Mouse (Mus musculus) embryonic fibroblast, embryonic 13.5 days (primary cell): ENCODE measurements around the gene Osbpl6. TPM values are rescaled to one million over a fixed set of nuclear protein-coding genes. Genes with fewer than 3 reads are reported as not detected.

Experiments
- H3K27ac ChIP-seq: 2 replicates; pipeline ENCODE4 v1.5.1; 2012; ENCODE audit warnings: low read length, control low read depth, inconsistent platforms; ENCODE audit not compliant: insufficient read depth
- H3K4me1 ChIP-seq: 2 replicates; pipeline ENCODE4 v1.6.1; 2011; ENCODE audit warnings: low read length; ENCODE audit not compliant: control insufficient read depth, insufficient read depth
- H3K4me3 ChIP-seq: 2 replicates; pipeline ENCODE4 v1.5.1; 2011; ENCODE audit warnings: mild to moderate bottlenecking, control low read depth, low read length; ENCODE audit not compliant: insufficient read depth
- CTCF ChIP-seq: IDR thresholded peaks from 2 replicates; pipeline ENCODE4 v1.5.1; 2011; ENCODE audit warnings: mild to moderate bottlenecking, control low read depth, low read length, moderate library complexity, borderline replicate concordance; ENCODE audit not compliant: insufficient read depth
- POLR2A ChIP-seq: IDR thresholded peaks from 2 replicates; pipeline ENCODE4 v1.6.1; 2011; ENCODE audit warnings: low read depth, mild to moderate bottlenecking, control low read depth, low read length, moderate library complexity
- polyA plus RNA-seq: library from polyadenylated mRNA; stranded (reverse); fragments of >200 nt; gene quantifications from 2 replicates; pipeline ENCODE4 v1.2.4, GENCODE M21; 2011; ENCODE audit warnings: low read depth; ENCODE audit not compliant: missing spikeins, insufficient read length

Gene Osbpl6
- polyA plus RNA-seq, 1 experiment = 6.1 TPM

DNA sequence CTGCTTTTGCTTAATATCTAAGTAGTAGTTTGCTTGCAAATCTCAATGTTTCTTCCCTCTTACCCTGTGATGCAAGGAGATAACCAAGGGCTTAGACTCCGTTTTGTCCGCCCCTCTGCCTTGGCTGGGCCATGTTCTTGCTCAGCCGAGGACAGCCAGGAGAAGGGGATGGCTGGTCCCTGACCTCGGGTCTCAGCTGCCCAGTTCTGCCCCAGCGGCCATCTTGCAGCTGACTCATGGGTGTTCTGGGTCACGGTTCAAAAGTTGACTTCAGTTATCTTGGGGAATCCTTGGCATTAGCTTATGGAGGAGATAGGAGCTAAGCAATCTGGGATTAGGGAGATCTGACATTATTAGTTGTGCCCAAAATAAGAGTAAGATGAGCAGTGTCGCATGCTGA, 142.5 kb downstream of the Osbpl6 start:
- Histone ChIP-seq H3K4me1 (no peaks in the 10 kb centered on the region), H3K4me3 (no peak overlapping the region), H3K27ac (no peak overlapping the region)
- TF ChIP-seq CTCF (no peak), POLR2A (no peak)

DNA sequence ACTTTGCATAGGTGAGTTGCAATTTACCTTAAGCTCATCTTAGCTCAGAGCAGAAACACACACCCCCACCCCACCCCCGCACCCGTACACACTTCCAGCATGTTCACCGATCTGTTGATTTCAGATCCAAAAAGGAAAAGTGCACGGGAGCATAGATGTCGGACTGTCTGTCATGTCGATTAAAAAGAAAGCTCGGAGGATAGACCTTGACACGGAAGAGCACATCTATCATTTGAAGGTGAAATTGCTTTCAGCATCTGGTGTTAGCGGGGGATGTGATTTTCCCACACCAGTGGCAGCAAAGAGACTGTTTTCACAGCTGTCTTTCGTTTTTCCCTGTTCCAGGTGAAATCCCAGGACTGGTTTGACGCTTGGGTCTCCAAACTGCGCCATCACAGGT, 143.0 kb downstream of the Osbpl6 start:
- H3K27ac ChIP-seq = no peak overlapping the region
- no peaks in the 10 kb centered on the region for H3K4me1 ChIP-seq
- no peak for TF ChIP-seq CTCF
- H3K4me3 ChIP-seq = no peak overlapping the region

DNA sequence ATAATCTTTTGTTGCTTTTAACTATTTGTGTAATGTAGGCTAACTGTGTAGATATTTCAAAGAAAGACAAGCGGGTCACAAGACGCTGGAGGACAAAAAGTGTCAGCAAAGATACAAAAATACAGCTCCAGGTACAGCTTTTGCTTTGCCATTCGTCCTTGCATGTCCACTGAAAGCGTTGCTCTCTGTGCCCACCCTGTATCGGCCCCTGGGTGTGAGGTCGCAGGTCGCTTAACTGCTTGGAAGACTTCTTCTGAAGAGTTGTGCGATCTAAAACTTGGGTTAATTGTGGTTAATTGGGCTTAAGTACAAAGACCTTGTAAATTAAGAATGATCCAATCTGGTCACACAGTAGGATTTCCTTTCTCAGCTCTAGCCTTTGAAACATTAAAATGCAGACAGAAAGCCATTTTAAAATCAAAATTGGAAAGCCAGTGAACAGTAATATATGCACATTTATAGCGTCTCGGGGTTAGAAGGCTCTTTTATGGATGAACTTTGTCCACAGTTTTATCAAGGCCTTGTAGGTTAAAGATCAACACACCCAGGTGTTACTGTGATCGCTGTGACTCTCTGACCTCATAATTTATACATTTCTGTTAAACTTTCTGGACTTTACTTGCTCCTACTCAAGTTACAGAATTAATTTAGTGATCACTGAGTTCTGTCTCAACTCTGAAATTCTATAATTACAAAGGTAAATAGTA, 149.7 kb downstream of the Osbpl6 start:
- Histone ChIP-seq H3K4me3 (no peak overlapping the region), H3K4me1 (no peaks in the 10 kb centered on the region), H3K27ac (no peak overlapping the region)
- no peak for TF ChIP-seq CTCF
- TF ChIP-seq POLR2A = no peak

DNA sequence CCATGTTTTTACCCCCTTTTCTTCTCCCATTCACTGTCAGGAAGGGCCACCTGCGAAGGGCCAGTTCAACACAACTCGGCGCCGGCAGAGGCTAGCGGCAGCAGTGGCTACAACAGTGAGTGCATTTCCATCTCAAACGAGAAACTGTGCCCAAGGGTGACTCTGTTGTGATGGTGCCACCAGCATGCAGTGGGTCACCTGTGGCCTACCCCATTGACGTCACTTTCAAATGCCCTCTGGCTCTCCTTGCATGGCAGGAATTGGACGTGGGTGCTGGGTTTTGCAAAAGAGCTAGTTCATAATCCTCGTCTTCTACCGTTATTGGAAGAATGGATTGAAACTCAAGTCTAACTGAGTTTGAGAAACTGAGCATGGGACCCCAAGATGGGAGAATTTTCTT, 153.8 kb downstream of the Osbpl6 start:
- no peak for TF ChIP-seq CTCF
- no peak for TF ChIP-seq POLR2A
- H3K27ac ChIP-seq = no peak overlapping the region
- no peaks in the 10 kb centered on the region for H3K4me1 ChIP-seq
- no peak overlapping the region for H3K4me3 ChIP-seq

DNA sequence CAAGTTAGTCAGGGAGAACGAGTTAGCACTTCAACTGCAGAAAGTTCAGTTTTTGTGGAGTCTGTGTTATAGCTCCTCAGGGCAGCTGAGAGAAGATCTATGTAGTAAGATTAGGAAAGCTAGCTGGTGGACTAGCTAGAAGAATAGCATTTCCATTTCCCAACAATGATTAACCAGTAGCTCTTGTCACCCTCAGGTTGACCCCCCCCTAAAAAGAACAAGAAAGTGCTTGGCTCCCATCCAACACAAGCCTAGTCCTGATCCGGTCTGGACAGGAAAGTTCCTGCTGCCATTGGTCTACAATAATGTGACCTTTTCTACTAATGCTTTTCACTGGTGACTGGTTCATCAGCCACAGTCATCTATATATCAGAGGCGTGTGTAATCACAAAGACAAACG, 157.6 kb downstream of the Osbpl6 start:
- Histone ChIP-seq H3K4me1 (no peaks in the 10 kb centered on the region), H3K27ac (no peak overlapping the region), H3K4me3 (no peak overlapping the region)
- no peak for TF ChIP-seq CTCF
- no peak for TF ChIP-seq POLR2A

DNA sequence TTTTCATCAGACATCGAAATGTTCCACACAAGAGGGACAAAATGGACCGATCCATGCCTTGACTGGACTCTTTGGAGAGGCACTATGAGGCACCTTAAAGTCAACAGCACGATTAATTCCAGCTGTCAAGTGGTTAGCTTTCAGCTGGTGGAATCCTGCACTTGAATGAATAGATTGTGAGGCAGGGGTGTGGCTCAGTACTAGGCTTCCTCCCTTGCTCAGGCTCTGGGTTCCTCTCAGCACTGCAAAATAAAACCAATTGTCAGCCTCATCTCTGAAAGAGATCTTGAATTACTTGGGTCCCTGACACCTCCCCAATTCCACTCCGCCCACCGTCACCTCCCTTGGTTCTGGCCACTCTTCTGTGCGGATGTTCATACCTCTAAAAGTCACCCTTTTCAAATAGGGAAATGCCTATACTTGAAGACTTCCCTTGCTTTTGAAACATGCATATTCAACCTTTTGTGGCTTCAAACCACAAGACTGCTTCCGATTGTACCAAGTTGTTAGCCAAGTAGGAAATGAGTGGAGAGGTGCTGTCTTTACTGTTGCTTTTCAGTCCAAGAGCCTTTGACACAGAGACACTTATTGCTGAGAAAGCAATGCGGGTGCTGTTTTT, 160.7 kb downstream of the Osbpl6 start:
- Histone ChIP-seq H3K27ac (no peak overlapping the region), H3K4me1 (no peaks in the 10 kb centered on the region), H3K4me3 (no peak overlapping the region)
- TF ChIP-seq POLR2A (no peak), CTCF (no peak)

DNA sequence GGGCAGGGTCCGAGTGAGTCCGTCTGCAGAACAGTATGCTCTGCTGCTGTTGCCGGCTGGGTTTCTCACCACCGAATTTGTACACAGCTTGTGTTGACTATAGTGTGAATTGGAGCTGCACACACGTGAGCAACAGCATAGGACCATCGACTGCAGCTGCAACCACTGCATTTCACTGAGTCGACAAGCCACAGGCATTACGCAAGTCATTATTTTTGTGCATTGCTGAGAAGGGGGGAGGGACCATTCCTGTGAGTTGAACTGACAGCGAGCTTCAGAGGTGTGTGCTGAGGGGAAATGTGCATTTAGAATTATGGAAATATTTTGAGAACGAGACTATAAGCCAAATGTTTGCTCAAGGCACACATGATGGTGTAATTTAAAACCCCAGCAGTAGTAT, 165.2 kb downstream of the Osbpl6 start:
- Histone ChIP-seq H3K4me1 (no peaks in the 10 kb centered on the region), H3K4me3 (no peak overlapping the region), H3K27ac (no peak overlapping the region)
- TF ChIP-seq POLR2A (no peak), CTCF (no peak)

DNA sequence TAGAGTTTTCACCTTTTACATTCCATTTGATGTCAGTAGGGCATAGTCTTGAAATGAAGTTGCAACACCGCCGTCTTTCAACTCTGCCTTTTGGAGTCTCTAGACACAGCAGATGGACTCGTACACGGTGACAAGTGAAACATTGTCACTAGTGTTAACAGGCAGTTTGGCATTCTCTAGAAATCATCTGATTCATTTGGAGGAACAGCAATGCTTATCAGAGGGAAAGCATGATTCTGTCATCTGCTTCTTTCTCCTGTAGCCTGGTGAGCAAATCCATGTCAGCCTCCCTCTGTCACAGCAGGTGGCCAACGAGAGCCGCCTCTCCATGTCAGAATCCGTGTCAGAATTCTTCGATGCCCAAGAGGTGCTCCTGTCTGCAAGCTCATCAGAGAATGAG, 172.6 kb downstream of the Osbpl6 start:
- TF ChIP-seq POLR2A = no peak
- no peak for TF ChIP-seq CTCF
- no peak overlapping the region for H3K27ac ChIP-seq
- no peaks in the 10 kb centered on the region for H3K4me1 ChIP-seq
- H3K4me3 ChIP-seq = no peak overlapping the region

DNA sequence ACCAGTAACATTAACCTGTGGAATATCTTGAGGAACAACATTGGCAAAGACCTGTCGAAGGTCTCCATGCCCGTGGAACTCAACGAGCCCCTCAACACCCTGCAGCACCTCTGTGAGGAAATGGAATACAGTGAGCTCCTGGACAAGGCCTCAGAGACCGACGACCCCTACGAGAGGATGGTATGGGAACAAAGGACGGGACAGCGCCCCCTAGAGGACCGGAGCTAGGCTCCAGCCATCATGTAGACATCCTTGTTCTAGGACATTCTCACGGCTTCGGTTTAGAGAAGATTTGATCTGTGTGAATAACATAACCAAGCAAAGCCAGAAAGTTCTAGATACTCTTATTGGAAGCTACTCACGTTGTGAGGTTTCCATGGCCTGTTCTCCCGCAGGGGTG, 178.8 kb downstream of the Osbpl6 start:
- H3K27ac ChIP-seq = no peak overlapping the region
- no peak for TF ChIP-seq POLR2A
- TF ChIP-seq CTCF = no peak
- H3K4me3 ChIP-seq = no peak overlapping the region

DNA sequence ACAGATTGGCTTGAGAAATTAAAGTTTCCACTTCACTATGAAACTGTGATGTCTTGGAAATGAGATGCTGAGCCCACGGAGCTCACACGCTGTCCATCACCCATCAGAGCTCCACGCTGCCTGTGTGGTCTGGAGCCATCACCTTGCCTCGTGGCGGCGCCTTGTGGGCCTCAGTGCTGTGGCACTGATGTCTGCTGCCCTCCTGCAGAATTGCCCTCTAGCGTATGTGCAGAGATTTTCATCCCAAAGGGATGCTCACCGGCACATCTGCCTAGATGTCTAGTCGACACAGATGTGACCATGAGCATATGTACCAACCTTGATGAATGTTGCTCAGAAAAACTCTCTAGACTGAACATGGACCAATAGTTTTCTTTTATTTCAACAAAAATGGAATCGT, 180.6 kb downstream of the Osbpl6 start:
- no peak overlapping the region for H3K27ac ChIP-seq
- no peaks in the 10 kb centered on the region for H3K4me1 ChIP-seq
- no peak for TF ChIP-seq POLR2A
- TF ChIP-seq CTCF = peak; percentile 24; the same call in 1 of the 2 replicates
- H3K4me3 ChIP-seq = no peak overlapping the region

More for the DNA sequence above, 178.8 kb downstream of the Osbpl6 start:
- no peaks in the 10 kb centered on the region for H3K4me1 ChIP-seq
